Mouse (Mus musculus): Measurements from ENCODE around the gene Gm28372.

The Gm28372 gene

DNA sequence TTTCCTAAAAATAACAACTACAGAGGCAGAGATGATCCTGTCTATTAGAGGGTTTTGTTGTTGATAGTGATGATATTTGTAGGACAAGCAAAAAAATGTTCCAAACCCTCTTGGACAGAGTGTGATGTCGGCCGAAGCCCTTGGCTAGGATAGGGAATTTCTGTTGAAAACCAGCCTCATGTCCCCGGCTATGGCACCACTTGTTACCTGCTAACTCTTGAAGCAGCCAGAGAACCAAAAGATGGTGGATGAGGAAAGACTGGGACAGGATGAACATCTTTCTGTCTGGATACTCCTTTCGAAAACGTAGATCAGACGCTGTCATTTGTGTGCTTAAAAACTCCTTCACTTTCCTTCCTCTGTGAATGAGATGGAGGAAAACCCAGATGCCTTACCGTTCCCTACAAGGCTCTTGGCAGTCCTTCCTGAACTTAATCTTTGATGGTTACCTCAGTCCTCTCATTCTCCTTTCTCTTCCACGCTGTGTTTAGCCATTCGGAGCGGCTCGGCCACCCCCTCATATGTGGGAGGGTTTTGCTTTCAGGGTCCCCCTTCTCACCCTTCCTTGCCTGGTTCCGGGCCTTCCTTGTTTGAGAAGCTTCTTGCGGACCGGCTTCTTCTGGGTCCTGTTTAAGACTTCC is 46.2 kb downstream of the Gm28372 start:
- no peak for DNase-seq (ENCODE audit: low read depth, low spot score)

GRCm38 (mm10) chr2:130451727-130452090 is 46.7 kb downstream of the Gm28372 start:
- DNase-seq (ENCODE audit: low read depth, low spot score) = no peak

DNA sequence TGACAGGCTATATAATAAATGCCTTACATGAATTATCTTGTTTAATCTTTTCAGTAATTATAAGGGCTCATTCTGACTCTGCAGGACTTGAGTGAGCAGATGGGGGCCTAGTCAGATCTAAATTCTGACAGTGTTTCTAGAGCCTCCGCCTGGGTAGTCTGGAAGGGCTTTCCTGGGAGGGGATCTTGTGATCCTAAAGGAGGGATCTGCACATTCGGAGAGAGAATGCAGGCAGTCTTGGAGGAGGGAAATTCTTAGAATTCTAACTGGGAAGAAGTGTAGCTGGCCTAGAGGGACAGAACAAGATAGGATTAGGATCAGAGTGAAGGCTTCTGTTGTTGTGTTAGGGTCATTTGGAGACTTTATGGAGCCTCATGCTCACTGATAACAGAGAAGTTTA is 47.2 kb downstream of the Gm28372 start:
- no peak for DNase-seq (ENCODE audit: low read depth, low spot score)

GRCm38 (mm10) chr2:130453421-130453820 is 48.4 kb downstream of the Gm28372 start:
- DNase-seq (ENCODE audit: low read depth, low spot score) = no peak

DNA sequence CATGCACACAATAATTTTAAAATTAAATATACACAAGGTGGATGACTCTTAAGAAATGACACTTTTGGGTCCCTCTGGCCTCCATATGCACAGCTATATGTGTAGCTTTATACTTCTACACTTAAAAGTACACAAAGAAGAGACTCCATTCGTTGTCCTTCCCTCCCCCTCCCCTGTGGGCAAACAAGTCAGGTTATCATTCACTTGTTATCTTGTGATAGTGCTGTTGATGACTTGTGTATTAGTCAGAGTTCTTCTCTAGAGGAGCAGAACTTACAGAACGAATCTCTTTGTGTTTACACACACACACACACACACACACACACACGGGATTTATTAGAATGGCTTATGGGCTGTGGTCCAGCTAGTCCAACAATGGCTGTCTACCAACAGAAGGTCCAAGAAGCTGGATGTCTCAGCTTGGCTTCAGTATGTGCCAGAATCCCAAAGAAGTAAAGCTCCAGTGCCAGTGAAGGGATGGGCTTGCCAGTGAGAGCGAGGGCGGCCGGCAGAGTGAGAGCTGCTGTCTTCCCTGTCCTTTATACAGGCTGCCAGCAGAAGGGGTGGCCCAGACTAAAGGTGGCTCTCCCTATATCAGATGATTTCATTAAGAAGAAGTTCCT is 49.8 kb downstream of the Gm28372 start:
- no peak for DNase-seq (ENCODE audit: low read depth, low spot score)
